Mouse (Mus musculus) liver, embryonic 15.5 days (tissue): Measurements from ENCODE around the gene Camk2d. TPM values are rescaled to one million over a fixed set of nuclear protein-coding genes. Genes with fewer than 3 reads are reported as not detected.

ENCODE experiments used
- ATAC-seq: fragments of 200-750 bp; cut with Nextera tagmentation; 2 replicates; pipeline ENCODE4 v1.8.0; 2017; ENCODE audit warnings: moderate number of reproducible peaks, mild to moderate bottlenecking, moderate library complexity; ENCODE audit not compliant: insufficient read depth
- H3K27ac ChIP-seq: fragments of 300-500 bp; sonication (generic); replicated peaks from 2 replicates; pipeline ENCODE4 v1.5.1; 2015; ENCODE audit warnings: mild to moderate bottlenecking, inconsistent platforms
- H3K27me3 ChIP-seq: fragments of 300-500 bp; sonication (generic); 2 replicates; pipeline ENCODE4 v1.6.1; 2015; ENCODE audit warnings: mild to moderate bottlenecking, inconsistent platforms
- H3K36me3 ChIP-seq: fragments of 300-500 bp; sonication (generic); replicated peaks from 2 replicates; pipeline ENCODE4 v1.6.1; 2015; ENCODE audit warnings: moderate library complexity, mild to moderate bottlenecking, inconsistent platforms
- H3K4me1 ChIP-seq: fragments of 300-500 bp; sonication (generic); replicated peaks from 2 replicates; pipeline ENCODE4 v1.6.1; 2015; ENCODE audit warnings: inconsistent platforms
- H3K4me2 ChIP-seq: fragments of 300-500 bp; sonication (generic); 2 replicates; pipeline ENCODE4 v1.6.1; 2015; ENCODE audit warnings: moderate library complexity, mild to moderate bottlenecking, inconsistent platforms
- H3K4me3 ChIP-seq: fragments of 300-500 bp; sonication (generic); replicated peaks from 2 replicates; pipeline ENCODE4 v1.5.1; 2015; ENCODE audit warnings: mild to moderate bottlenecking, inconsistent platforms
- H3K9ac ChIP-seq: fragments of 300-500 bp; sonication (generic); 2 replicates; pipeline ENCODE4 v1.6.1; 2015; ENCODE audit warnings: moderate library complexity, mild to moderate bottlenecking, inconsistent platforms
- H3K9me3 ChIP-seq: fragments of 300-500 bp; sonication (generic); replicated peaks from 2 replicates; pipeline ENCODE4 v1.6.1; 2016; ENCODE audit warnings: inconsistent platforms
- WGBS: fragments of 180-500 bp; shearing (Covaris S2); methylation state at CpG from one replicate; pipeline ENCODE4 v1.1.7; 2015; ENCODE audit warnings: mixed read lengths; ENCODE audit not compliant: insufficient replicate concordance; 5-methylcytosine and 5-hydroxymethylcytosine counted together
- polyA plus RNA-seq: library from polyadenylated mRNA; unstranded; fragments of >200 nt; fragmentation: Nextera tagmentation; extraction: Ambion mirVana; gene quantifications from 2 replicates; pipeline ENCODE4 v1.2.1, GENCODE M21; 2015

Gene Camk2d
- polyA plus RNA-seq, 1 experiment from 2014 or later, result 3.8 TPM

GRCm38 (mm10) chr3:126692797-126693196 is 96.7 kb downstream of the Camk2d start:
- no peak overlapping the region for H3K4me3 ChIP-seq
- no peaks in the 10 kb centered on the region for H3K36me3 ChIP-seq
- ATAC-seq, result no peak
- H3K9me3 ChIP-seq, result no peaks in the 10 kb centered on the region
- H3K4me1 ChIP-seq, result no peaks in the 10 kb centered on the region
- peak overlapping the region; percentile 37; the same call in 1 of the 2 replicates for H3K4me2 ChIP-seq
- WGBS, result 64% methylated on average over 8 of the region's 8 CpGs
- H3K9ac ChIP-seq, result no peak overlapping the region
- H3K27me3 ChIP-seq, result no peaks in the 10 kb centered on the region
- H3K27ac ChIP-seq, result no peak overlapping the region

GRCm38 (mm10) chr3:126693302-126693701 is 97.2 kb downstream of the Camk2d start:
- Histone ChIP-seq H3K9ac (no peak overlapping the region), H3K4me3 (peak overlapping the region; percentile 25), H3K4me2 (peak overlapping the region; percentile 37), H3K9me3 (no peaks in the 10 kb centered on the region), H3K27ac (no peak overlapping the region), H3K36me3 (no peaks in the 10 kb centered on the region), H3K27me3 (no peaks in the 10 kb centered on the region), H3K4me1 (no peaks in the 10 kb centered on the region)
- 21% methylated on average over 7 of the region's 7 CpGs for WGBS
- no peak for ATAC-seq

DNA sequence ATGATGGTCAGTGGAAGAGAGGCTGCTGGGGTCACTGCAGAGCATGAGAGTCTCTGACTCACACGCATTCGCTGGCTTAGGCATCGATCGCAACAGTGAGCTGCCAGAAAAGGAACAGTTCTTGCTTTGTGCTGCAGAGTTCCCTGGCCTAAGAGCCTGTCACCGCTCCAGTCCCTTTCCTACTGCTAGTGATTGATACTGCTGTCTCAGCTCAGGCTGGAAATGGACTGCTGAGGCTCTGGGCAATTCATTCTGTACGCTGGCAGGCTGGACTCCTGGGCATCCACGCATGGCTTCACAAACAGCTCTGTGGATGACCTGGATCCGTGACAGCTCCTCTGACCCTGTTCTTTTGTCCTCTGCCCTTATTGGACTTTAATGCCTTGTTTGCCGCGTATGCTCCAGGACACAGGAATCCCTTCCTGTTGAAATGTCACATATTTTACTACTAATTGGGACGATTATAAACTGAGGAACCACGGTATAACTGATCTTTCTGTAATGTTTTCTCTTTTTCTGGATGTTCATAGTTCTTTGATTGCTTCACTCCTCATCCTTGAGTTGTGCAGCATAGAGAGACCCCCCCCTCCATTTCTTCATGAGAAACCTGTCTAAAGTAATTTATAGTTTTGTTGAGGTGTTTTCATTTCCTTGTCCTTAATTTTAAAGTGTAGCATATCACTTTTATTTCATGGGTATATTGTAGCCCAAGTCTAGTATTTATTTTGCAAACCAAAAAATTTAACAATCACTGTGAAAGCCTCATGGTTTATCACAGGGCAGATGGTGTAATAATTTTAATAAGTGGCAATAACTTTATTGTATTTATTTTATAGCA is 99.6 kb downstream of the Camk2d start:
- Histone ChIP-seq H3K36me3 (no peaks in the 10 kb centered on the region), H3K9me3 (no peaks in the 10 kb centered on the region), H3K4me3 (no peak overlapping the region), H3K9ac (no peak overlapping the region), H3K27me3 (no peaks in the 10 kb centered on the region), H3K27ac (no peak overlapping the region), H3K4me1 (no peaks in the 10 kb centered on the region), H3K4me2 (no peak overlapping the region)
- 60% methylated on average over 12 of the region's 12 CpGs for WGBS
- ATAC-seq, result no peak; the same call in 1 of the 2 replicates

DNA sequence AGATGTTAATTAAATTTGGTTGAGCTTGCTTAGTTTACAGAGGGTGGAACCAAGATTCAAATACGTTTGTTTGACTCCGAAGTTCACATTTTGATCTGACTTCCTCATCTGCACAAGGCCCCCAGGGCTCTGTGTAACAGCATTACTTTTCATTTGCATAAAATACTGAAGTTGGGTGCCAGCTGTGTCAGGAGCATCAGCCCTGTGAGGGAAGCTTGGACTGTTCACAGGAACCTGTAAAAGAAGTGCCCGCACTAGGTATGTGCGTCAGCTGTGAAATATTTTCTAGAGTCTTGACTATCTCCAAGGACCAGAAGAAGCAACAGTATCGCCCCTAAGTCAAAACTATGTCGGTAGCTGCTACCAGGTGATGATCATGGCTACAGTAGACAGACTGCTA is 100.5 kb downstream of the Camk2d start:
- H3K4me1 ChIP-seq, result no peaks in the 10 kb centered on the region
- no peaks in the 10 kb centered on the region for H3K27me3 ChIP-seq
- no peaks in the 10 kb centered on the region for H3K9me3 ChIP-seq
- no peak overlapping the region for H3K4me2 ChIP-seq
- no peak overlapping the region for H3K27ac ChIP-seq
- WGBS, result 53% methylated on average over 6 of the region's 6 CpGs
- no peak overlapping the region for H3K4me3 ChIP-seq
- no peak overlapping the region for H3K9ac ChIP-seq
- no peak for ATAC-seq
- H3K36me3 ChIP-seq, result no peaks in the 10 kb centered on the region

- H3K4me2 ChIP-seq, result no peak overlapping the region
- H3K36me3 ChIP-seq, result no peaks in the 10 kb centered on the region
- no peaks in the 10 kb centered on the region for H3K27me3 ChIP-seq
- H3K4me1 ChIP-seq, result no peaks in the 10 kb centered on the region
- ATAC-seq, result no peak
- 28% methylated on average over 3 of the region's 3 CpGs for WGBS
- no peak overlapping the region for H3K4me3 ChIP-seq
- H3K27ac ChIP-seq, result no peak overlapping the region
- no peak overlapping the region for H3K9ac ChIP-seq
- no peaks in the 10 kb centered on the region for H3K9me3 ChIP-seq
Measured at GRCm38 (mm10) chr3:126699740-126700139, 103.6 kb downstream of the Camk2d start.

- ATAC-seq, result no peak
- 59% methylated on average over 6 of the region's 6 CpGs for WGBS
Measured at GRCm38 (mm10) chr3:126701067-126701466, 105.0 kb downstream of the Camk2d start.

DNA sequence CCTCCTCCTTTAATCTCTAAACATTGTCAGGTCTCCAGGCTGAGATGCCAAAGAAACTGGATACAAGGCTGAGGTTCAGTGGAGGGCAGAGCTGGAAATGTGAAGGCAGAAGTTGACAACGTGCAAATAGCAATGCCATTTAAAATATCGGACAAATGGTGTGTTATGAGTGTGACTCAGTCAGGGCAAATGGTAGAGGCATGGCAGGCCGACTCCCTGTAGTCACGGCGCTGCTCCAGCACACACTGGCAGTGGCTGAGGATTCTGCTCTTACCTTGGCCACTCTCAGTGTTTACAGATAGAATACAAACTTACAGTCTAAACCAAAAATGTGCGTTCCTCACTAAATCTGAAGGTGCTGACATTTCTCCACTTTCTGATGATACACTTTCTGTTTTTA is 105.5 kb downstream of the Camk2d start:
- WGBS, result 71% methylated on average over 6 of the region's 6 CpGs
- Histone ChIP-seq H3K27ac (no peak overlapping the region), H3K36me3 (no peaks in the 10 kb centered on the region), H3K4me1 (no peaks in the 10 kb centered on the region), H3K4me2 (no peak overlapping the region), H3K9me3 (no peaks in the 10 kb centered on the region), H3K9ac (no peak overlapping the region), H3K4me3 (no peak overlapping the region), H3K27me3 (no peaks in the 10 kb centered on the region)
- no peak for ATAC-seq

More at GRCm38 (mm10) chr3:126701067-126701466, 105.0 kb downstream of the Camk2d start:
- H3K9me3 ChIP-seq, result no peaks in the 10 kb centered on the region
- no peaks in the 10 kb centered on the region for H3K36me3 ChIP-seq
- no peaks in the 10 kb centered on the region for H3K27me3 ChIP-seq
- H3K4me1 ChIP-seq, result no peaks in the 10 kb centered on the region
- H3K4me2 ChIP-seq, result no peak overlapping the region
- no peak overlapping the region for H3K9ac ChIP-seq
- H3K27ac ChIP-seq, result no peak overlapping the region
- H3K4me3 ChIP-seq, result no peak overlapping the region

DNA sequence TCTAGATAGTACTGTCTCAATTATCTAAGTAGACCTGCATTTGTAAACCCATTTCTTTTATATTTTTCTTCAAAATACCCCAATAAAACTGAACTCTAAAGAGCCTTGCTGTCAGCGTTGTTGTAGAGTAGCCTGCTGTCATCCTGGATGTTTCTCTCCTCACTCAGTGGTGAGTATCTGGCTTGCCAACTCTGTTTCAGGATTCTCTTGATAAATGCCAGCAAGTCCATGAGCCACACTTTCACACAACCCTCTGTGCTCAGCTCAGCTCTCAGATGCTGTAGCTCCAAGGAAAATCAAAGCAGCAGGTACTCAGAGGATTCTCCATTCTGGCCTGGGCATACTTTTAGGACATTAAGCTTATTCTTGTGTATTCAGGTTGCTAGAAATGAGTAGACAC is 109.4 kb downstream of the Camk2d start:
- H3K4me1 ChIP-seq, result no peaks in the 10 kb centered on the region
- H3K36me3 ChIP-seq, result no peaks in the 10 kb centered on the region
- WGBS, result 63% methylated on average over 1 of the region's 1 CpGs
- no peak overlapping the region for H3K27ac ChIP-seq
- no peak overlapping the region for H3K4me2 ChIP-seq
- no peaks in the 10 kb centered on the region for H3K9me3 ChIP-seq
- ATAC-seq, result no peak
- no peak overlapping the region for H3K4me3 ChIP-seq
- H3K9ac ChIP-seq, result no peak overlapping the region
- H3K27me3 ChIP-seq, result no peaks in the 10 kb centered on the region

- Histone ChIP-seq H3K4me2 (no peak overlapping the region), H3K36me3 (no peaks in the 10 kb centered on the region), H3K9ac (no peak overlapping the region), H3K27ac (no peak overlapping the region), H3K4me1 (no peaks in the 10 kb centered on the region), H3K9me3 (no peaks in the 10 kb centered on the region), H3K27me3 (no peaks in the 10 kb centered on the region), H3K4me3 (no peak overlapping the region)
- no peak for ATAC-seq
- WGBS, result 83% methylated on average over 1 of the region's 1 CpGs
Measured at GRCm38 (mm10) chr3:126714281-126714680, 118.2 kb downstream of the Camk2d start.

DNA sequence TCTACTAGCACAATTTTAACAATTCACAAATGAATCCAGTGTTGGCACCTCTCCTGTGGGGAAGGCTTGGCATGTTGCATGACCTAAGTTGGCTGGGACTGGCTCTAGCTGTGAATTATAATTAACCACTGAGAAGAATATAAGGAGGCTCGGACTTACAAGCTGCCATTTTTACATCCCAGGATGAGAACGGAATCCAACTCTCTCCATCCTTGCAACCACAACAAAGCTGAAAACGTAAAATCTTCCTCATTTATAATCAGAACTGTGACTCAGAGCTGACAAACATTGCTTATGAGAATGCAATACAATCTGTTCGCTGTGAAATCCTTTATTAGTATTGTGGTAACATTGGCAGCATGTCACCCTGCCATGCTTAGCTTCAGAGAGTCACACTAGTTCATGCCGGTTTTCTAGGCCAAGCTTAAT is 126.9 kb downstream of the Camk2d start:
- Histone ChIP-seq H3K9me3 (no peaks in the 10 kb centered on the region), H3K4me3 (no peak overlapping the region), H3K27me3 (no peaks in the 10 kb centered on the region), H3K27ac (no peak overlapping the region), H3K4me2 (no peak overlapping the region), H3K36me3 (no peaks in the 10 kb centered on the region), H3K4me1 (no peaks in the 10 kb centered on the region), H3K9ac (no peak overlapping the region)
- no peak for ATAC-seq
- 71% methylated on average over 5 of the region's 5 CpGs for WGBS

DNA sequence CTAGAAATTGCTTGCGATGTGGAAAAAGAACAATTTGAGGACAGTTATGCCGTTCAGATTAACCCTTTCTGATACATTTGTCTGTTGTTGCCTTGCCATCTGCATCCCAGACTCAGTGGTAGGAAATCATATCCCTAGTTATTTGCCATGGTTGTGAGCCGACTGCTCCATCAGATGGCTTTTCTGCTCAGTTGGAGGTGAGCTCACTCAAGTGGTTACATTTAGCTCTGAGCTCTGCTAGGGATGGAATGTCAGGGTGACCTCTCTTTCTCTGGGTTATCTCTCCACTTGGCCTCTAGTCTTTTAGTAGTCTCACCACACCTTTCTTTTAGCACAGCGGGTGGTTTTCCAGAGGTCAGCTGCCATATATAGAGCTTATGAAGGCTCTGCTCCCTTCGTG is 127.4 kb downstream of the Camk2d start:
- no peak overlapping the region for H3K27ac ChIP-seq
- no peaks in the 10 kb centered on the region for H3K27me3 ChIP-seq
- no peak overlapping the region for H3K9ac ChIP-seq
- no peak for ATAC-seq
- H3K4me1 ChIP-seq, result no peaks in the 10 kb centered on the region
- no peaks in the 10 kb centered on the region for H3K9me3 ChIP-seq
- 64% methylated on average over 5 of the region's 5 CpGs for WGBS
- H3K4me3 ChIP-seq, result no peak overlapping the region
- no peaks in the 10 kb centered on the region for H3K36me3 ChIP-seq
- no peak overlapping the region for H3K4me2 ChIP-seq

- no peaks in the 10 kb centered on the region for H3K4me1 ChIP-seq
- H3K4me2 ChIP-seq, result no peak overlapping the region
- H3K27ac ChIP-seq, result no peak overlapping the region
- no peaks in the 10 kb centered on the region for H3K36me3 ChIP-seq
- H3K27me3 ChIP-seq, result no peaks in the 10 kb centered on the region
- no peak overlapping the region for H3K9ac ChIP-seq
- ATAC-seq, result no peak
- 68% methylated on average over 9 of the region's 9 CpGs for WGBS
- H3K4me3 ChIP-seq, result no peak overlapping the region
- no peaks in the 10 kb centered on the region for H3K9me3 ChIP-seq
Measured at GRCm38 (mm10) chr3:126725647-126726046, 129.5 kb downstream of the Camk2d start.
